Mouse (Mus musculus): ENCODE data around the gene Capn7. TPM values are rescaled to one million over a fixed set of nuclear protein-coding genes. Genes with fewer than 3 reads are reported as not detected.

Capn7 gene
- polyA plus RNA-seq, 1 experiment from 2014 or later: 32.8 TPM

DNA sequence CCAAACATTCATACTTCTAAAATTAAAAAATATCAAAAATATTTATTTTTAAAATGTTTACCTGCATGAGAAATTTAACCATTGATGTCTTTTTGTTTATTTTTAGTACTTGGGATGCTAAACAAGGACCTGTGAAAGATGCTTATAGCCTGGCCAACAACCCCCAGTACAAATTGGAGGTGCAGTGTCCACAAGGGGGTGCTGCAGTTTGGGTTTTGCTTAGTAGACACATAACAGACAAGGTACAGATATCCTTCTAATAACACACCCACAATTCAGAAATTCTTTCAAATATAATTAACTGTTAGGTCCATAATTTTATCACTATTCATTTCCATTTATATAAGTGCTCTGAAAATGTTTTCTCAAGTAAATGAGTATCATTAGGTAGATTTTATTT is 28.9 kb downstream of the Capn7 start:
- no peaks in the 10 kb centered on the region; the same call in 1 of the 2 replicates for H3K9me3 ChIP-seq
- no peak for ATAC-seq (ENCODE audit: extremely low read depth, insufficient number of reproducible peaks, low FRiP score, low TSS enrichment)
- no peak overlapping the region for H3K4me3 ChIP-seq
- no peak overlapping the region for H3K9ac ChIP-seq
- no peak overlapping the region for H3K27ac ChIP-seq (replicated peaks)
- no peaks in the 10 kb centered on the region for H3K27me3 ChIP-seq (replicated peaks)
- H3K4me2 ChIP-seq: no peak overlapping the region
- H3K4me1 ChIP-seq: no peaks in the 10 kb centered on the region
- peaks cover 93% of the 10 kb centered on the region for H3K36me3 ChIP-seq

GRCm38 (mm10) chr14:31367951-31368350 is 31.5 kb downstream of the Capn7 start:
- Histone ChIP-seq H3K4me1 (no peaks in the 10 kb centered on the region), H3K36me3 (peaks cover 90% of the 10 kb centered on the region), H3K27me3 (replicated peaks) (no peaks in the 10 kb centered on the region), H3K4me3 (no peak overlapping the region), H3K9ac (no peak overlapping the region), H3K4me2 (no peak overlapping the region), H3K27ac (replicated peaks) (no peak overlapping the region), H3K9me3 (no peaks in the 10 kb centered on the region; the same call in 1 of the 2 replicates)
- no peak for ATAC-seq (ENCODE audit: extremely low read depth, insufficient number of reproducible peaks, low FRiP score, low TSS enrichment)
- 86% methylated on average over 7 of the region's 7 CpGs for WGBS

- H3K9me3 ChIP-seq: no peaks in the 10 kb centered on the region; the same call in 1 of the 2 replicates
- no peaks in the 10 kb centered on the region for H3K27me3 ChIP-seq (replicated peaks)
- H3K27ac ChIP-seq (replicated peaks): no peak overlapping the region
- no peaks in the 10 kb centered on the region for H3K4me1 ChIP-seq
- WGBS: 81% methylated on average over 3 of the region's 3 CpGs
- no peak for ATAC-seq (ENCODE audit: extremely low read depth, insufficient number of reproducible peaks, low FRiP score, low TSS enrichment)
- H3K4me3 ChIP-seq: no peak overlapping the region
- no peak overlapping the region for H3K4me2 ChIP-seq
- H3K9ac ChIP-seq: no peak overlapping the region
- H3K36me3 ChIP-seq: peaks cover 90% of the 10 kb centered on the region
These were observed 32.9 kb downstream of the Capn7 start for GRCm38 (mm10) chr14:31369377-31369776.

DNA sequence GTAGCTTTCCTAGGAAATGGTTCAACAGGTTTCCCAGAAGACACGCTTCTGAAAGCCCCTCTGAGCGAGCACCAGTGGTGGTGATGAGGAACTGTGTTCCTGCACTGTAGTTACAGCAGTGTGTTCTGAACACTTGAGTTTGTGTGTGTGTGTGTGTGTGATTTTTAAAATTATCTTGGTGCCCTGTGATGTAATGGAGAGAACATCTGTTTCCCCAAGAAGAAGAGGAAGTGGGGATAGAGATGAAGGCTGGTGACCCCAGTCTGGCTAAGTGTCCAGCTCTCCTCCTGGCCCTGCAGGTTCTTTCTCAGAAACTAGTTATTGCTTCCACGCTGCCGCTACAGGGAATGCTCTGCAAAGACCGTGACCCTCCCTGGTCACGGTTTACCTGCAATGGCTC is 38.0 kb downstream of the Capn7 start:
- Histone ChIP-seq H3K27me3 (replicated peaks) (no peaks in the 10 kb centered on the region), H3K4me2 (no peak overlapping the region), H3K9me3 (no peaks in the 10 kb centered on the region), H3K27ac (replicated peaks) (no peak overlapping the region), H3K4me3 (no peak overlapping the region), H3K36me3 (peaks cover 96% of the 10 kb centered on the region), H3K9ac (no peak overlapping the region), H3K4me1 (no peaks in the 10 kb centered on the region)
- 91% methylated on average over 6 of the region's 6 CpGs for WGBS
- no peak for ATAC-seq (ENCODE audit: extremely low read depth, insufficient number of reproducible peaks, low FRiP score, low TSS enrichment)

DNA sequence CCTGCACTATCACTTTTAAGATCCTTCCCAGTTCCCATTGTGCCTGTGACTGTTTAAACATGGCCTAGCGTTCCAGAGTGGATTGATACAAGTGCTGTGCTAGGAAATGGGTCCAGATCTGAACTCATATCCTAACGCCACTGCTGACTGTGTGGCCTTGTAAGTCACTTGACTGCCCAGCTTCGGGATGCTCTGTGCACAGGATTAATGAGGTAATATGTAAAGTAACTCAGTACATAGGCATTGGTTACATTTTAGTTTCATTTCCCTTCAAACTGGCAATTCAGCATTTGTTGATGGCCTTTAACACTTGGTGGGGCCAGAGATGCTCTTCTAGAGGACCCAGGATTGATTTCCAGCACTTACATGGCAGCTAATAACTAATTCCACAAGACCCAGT is 39.9 kb downstream of the Capn7 start:
- H3K9ac ChIP-seq: no peak overlapping the region
- H3K4me1 ChIP-seq: no peaks in the 10 kb centered on the region
- H3K9me3 ChIP-seq: no peaks in the 10 kb centered on the region
- 80% methylated on average over 3 of the region's 3 CpGs for WGBS
- H3K27ac ChIP-seq (replicated peaks): no peak overlapping the region
- no peak overlapping the region for H3K4me2 ChIP-seq
- ATAC-seq (ENCODE audit: extremely low read depth, insufficient number of reproducible peaks, low FRiP score, low TSS enrichment): no peak
- peaks cover 78% of the 10 kb centered on the region for H3K36me3 ChIP-seq
- H3K4me3 ChIP-seq: no peak overlapping the region
- H3K27me3 ChIP-seq (replicated peaks): no peaks in the 10 kb centered on the region

- Histone ChIP-seq H3K27me3 (replicated peaks) (no peaks in the 10 kb centered on the region; the same call in 1 of the 2 replicates), H3K4me1 (peaks cover 31% of the 10 kb centered on the region), H3K9ac (no peak overlapping the region), H3K4me3 (no peak overlapping the region), H3K27ac (replicated peaks) (no peak overlapping the region), H3K36me3 (peaks cover 34% of the 10 kb centered on the region), H3K4me2 (no peak overlapping the region), H3K9me3 (no peaks in the 10 kb centered on the region)
- 79% methylated on average over 8 of the region's 8 CpGs for WGBS
- no peak for ATAC-seq (ENCODE audit: extremely low read depth, insufficient number of reproducible peaks, low FRiP score, low TSS enrichment)
These were observed 45.8 kb downstream of the Capn7 start for GRCm38 (mm10) chr14:31382276-31382675.

- ATAC-seq (ENCODE audit: extremely low read depth, insufficient number of reproducible peaks, low FRiP score, low TSS enrichment): no peak
- Histone ChIP-seq H3K9me3 (no peaks in the 10 kb centered on the region), H3K4me3 (no peak overlapping the region), H3K36me3 (peaks cover 23% of the 10 kb centered on the region), H3K27ac (replicated peaks) (no peak overlapping the region), H3K27me3 (replicated peaks) (peaks cover 4% of the 10 kb centered on the region; the same call in 1 of the 2 replicates), H3K4me2 (no peak overlapping the region), H3K4me1 (peaks cover 44% of the 10 kb centered on the region), H3K9ac (no peak overlapping the region)
- WGBS: 77% methylated on average over 11 of the region's 11 CpGs
These were observed 47.1 kb downstream of the Capn7 start for GRCm38 (mm10) chr14:31383470-31384050.

DNA sequence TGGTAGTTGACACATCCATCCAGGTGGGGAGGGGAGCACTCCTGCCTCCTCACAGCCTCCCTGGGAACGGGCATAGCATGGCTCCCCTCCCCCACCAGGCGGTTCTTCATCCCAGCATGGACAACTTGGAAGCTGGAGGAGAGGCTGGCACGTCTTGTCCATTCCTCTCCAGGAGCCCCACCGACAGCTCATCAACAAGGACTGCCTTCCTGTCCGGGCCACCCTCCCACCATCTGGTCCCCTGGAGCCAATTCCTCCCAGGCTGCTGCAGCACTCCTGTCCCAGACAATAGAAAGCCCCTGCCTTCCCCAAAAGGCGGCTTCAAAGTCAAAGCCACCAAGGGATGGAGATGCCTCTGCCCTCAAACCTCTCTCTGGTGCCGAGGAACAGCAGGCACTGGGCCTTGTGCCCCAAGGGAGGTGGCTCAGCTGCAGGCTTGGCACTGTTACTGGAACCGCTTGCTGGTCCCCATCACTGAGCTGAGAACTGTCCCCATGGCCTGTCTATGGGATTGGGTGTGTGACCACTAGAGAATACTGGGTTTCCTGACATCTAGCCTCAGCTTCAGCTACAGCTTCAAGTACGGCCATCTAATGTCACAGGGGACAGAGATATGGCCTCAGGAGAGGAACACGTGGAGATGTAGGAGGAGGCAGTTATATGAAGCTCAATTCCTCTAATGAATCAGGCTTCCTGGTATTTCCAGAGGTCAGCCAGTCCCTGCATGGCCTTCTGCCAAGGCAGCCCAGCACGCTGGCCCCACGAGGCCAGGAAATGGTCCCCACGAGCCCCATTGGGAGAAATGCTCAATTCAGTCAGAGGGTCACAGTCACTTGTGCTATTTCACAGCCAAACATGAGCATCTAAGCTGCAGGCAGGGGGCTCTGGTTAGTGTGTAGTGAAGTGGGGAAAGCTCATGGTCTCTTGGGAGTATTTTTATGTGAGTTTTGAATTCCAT is 48.2 kb downstream of the Capn7 start:
- Histone ChIP-seq H3K9me3 (no peaks in the 10 kb centered on the region), H3K4me2 (no peak overlapping the region), H3K36me3 (0 out of 2 replicates have a peak, but pooled peaks cover 14% of the 10 kb centered on the region), H3K4me3 (no peak overlapping the region), H3K27me3 (replicated peaks) (peaks cover 15% of the 10 kb centered on the region), H3K9ac (0 out of 2 replicates have a peak overlapping the region, but pooled peaks have one; percentile 45), H3K27ac (replicated peaks) (peak overlapping the region; percentile 72), H3K4me1 (peaks cover 55% of the 10 kb centered on the region)
- no peak for ATAC-seq (ENCODE audit: extremely low read depth, insufficient number of reproducible peaks, low FRiP score, low TSS enrichment)
- WGBS: 47% methylated on average over 13 of the region's 13 CpGs

DNA sequence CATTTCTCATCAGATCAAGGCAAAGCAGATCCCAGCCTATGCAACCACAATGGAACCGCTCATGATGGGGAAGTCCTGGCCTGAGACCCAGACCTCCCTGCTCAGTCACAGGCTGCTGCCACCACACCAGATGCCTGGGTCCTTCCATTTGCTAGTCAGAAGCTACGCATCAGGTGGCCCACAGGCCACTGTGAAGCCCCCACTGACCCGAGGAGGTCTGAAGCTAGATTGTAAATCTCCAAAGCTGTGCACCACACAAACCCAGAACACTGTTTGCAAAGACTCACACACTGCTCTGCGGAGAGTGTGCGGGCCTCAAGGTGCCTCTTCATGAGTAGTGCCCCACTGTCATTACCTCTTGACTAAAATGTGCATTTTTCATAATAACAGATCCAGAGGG is 49.0 kb downstream of the Capn7 start:
- no peak for ATAC-seq (ENCODE audit: extremely low read depth, insufficient number of reproducible peaks, low FRiP score, low TSS enrichment)
- Histone ChIP-seq H3K4me3 (no peak overlapping the region), H3K4me2 (no peak overlapping the region), H3K27me3 (replicated peaks) (peaks cover 23% of the 10 kb centered on the region), H3K36me3 (0 out of 2 replicates have a peak, but pooled peaks cover 14% of the 10 kb centered on the region), H3K9ac (peak overlapping the region; percentile 4), H3K9me3 (no peaks in the 10 kb centered on the region), H3K27ac (replicated peaks) (peak overlapping the region; percentile 72), H3K4me1 (peaks cover 58% of the 10 kb centered on the region)
- 87% methylated on average over 5 of the region's 5 CpGs for WGBS

DNA sequence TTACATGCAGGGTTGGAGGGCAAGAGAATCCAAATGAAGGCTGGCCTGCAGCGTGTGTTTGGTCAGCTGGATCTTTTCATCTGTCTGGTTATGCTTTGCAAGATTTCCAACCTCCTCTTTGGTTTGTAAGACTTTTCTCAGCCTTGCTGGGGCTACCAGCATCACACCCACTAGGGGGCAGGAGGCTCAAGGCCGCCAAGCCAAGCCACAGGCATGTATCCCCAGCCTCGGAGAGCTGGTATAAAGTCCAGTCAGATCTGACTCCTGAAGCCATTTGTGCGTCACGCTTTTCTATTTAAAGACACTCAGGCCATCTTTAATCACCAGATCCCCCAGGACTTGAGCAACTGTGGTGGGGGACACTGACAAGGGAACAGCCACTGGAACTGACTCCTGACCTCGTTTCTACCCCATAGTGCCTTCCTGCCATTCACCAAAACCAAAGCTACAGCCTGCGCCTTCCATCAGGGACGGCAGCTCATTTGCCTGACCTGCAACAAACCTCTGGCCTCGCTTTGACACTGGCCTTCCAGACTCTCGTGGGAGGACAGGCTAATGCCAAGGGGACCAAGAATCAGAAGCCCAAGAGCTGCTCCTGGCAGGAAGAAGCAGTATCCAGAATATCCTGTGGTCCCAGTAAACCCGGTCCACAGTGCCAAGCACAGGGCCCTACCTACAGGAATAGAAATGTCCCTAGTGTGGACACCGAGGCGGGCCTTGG is 49.7 kb downstream of the Capn7 start:
- Histone ChIP-seq H3K4me1 (peaks cover 58% of the 10 kb centered on the region), H3K9ac (peak overlapping the region; percentile 44), H3K4me3 (no peak overlapping the region), H3K27me3 (replicated peaks) (peaks cover 28% of the 10 kb centered on the region), H3K4me2 (peak overlapping the region; percentile 29; the same call in 1 of the 2 replicates), H3K27ac (replicated peaks) (peak overlapping the region; percentile 72), H3K36me3 (0 out of 2 replicates have a peak, but pooled peaks cover 14% of the 10 kb centered on the region), H3K9me3 (no peaks in the 10 kb centered on the region)
- WGBS: 33% methylated on average over 13 of the region's 13 CpGs
- no peak for ATAC-seq (ENCODE audit: extremely low read depth, insufficient number of reproducible peaks, low FRiP score, low TSS enrichment)
